Mouse (Mus musculus) midbrain, embryonic 14.5 days (tissue): ENCODE measurements around the gene Grb10. TPM values are rescaled to one million over a fixed set of nuclear protein-coding genes. Genes with fewer than 3 reads are reported as not detected.

Experiments used
- ATAC-seq: fragments of 200-750 bp; cut with Nextera tagmentation; 2 replicates; pipeline ENCODE4 v1.8.0; 2017; ENCODE audit warnings: moderate number of reproducible peaks, moderate library complexity; ENCODE audit not compliant: low FRiP score, low TSS enrichment
- DNase-seq: peaks from one replicate; pipeline ENCODE4 v3.0.0-alpha.2; 2015
- H3K27ac ChIP-seq: fragments of 300-500 bp; sonication (generic); replicated peaks from 2 replicates; pipeline ENCODE4 v1.5.1; 2014; ENCODE audit warnings: mild to moderate bottlenecking, low read depth, low read length, moderate library complexity
- H3K27me3 ChIP-seq: fragments of 300-500 bp; sonication (generic); 2 replicates; pipeline ENCODE4 v1.6.1; 2014; ENCODE audit warnings: low read length, control low read depth, mixed read lengths; ENCODE audit not compliant: control insufficient read depth, insufficient read depth
- H3K36me3 ChIP-seq: fragments of 300-500 bp; sonication (generic); 2 replicates; pipeline ENCODE4 v1.6.1; 2014; ENCODE audit warnings: low read length, control low read depth; ENCODE audit not compliant: control insufficient read depth, insufficient read depth
- H3K4me1 ChIP-seq: fragments of 300-500 bp; sonication (generic); 2 replicates; pipeline ENCODE4 v1.6.1; 2014; ENCODE audit warnings: mild to moderate bottlenecking, antibody characterized with exemption, low read length, control low read depth; ENCODE audit not compliant: control insufficient read depth, insufficient read depth
- H3K4me2 ChIP-seq: fragments of 300-500 bp; sonication (generic); 2 replicates; pipeline ENCODE4 v1.6.1; 2014; ENCODE audit warnings: mild to moderate bottlenecking, low read length, moderate library complexity
- H3K4me3 ChIP-seq: fragments of 300-500 bp; sonication (generic); replicated peaks from 2 replicates; pipeline ENCODE4 v1.5.1; 2014; ENCODE audit warnings: low read depth, low read length
- H3K9ac ChIP-seq: fragments of 300-500 bp; sonication (generic); replicated peaks from 2 replicates; pipeline ENCODE4 v1.6.1; 2014; ENCODE audit warnings: mild to moderate bottlenecking, low read length, moderate library complexity
- H3K9me3 ChIP-seq: fragments of 300-500 bp; sonication (generic); 2 replicates; pipeline ENCODE4 v1.6.1; 2016; ENCODE audit warnings: low read length, control low read depth, mixed read lengths; ENCODE audit not compliant: control insufficient read depth
- WGBS: fragments of 180-500 bp; shearing (Covaris S2); extraction: QIAGEN DNeasy Blood & Tissue Kit; methylation state at CpG from one replicate; pipeline ENCODE4 v1.1.7; 2014; 5-methylcytosine and 5-hydroxymethylcytosine counted together
- polyA plus RNA-seq: library from polyadenylated mRNA; unstranded; fragments of >200 nt; fragmentation: Nextera tagmentation; extraction: Ambion mirVana; gene quantifications from 2 replicates; pipeline ENCODE4 v1.2.1, GENCODE M21; 2014

Gene Grb10
- polyA plus RNA-seq, 1 experiment from 2014 or later, result 45.1 TPM

DNA sequence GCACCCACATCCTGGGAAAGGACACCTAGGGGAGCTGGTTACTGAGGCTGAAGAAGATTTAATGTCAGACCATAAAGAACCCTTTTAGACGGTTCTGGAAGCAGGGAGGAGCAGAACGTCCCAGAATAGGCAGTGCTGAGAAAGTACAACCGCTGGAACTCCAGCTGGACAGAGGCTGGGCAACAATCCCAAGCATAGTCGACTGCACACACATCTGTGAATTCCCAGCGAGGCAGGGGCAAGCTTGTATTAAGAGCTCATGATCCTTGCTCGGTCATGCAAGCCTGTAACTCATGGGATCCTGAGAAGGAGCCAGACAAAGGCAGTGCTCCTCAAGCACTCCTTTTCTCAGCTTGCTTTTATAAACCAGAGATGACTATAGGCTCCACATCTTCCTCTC is 69.7 kb downstream of the Grb10 start:
- Histone ChIP-seq H3K9me3 (peaks cover 9% of the 10 kb centered on the region), H3K4me1 (0 out of 2 replicates have a peak, but pooled peaks cover 2% of the 10 kb centered on the region), H3K4me3 (no peak overlapping the region), H3K27me3 (no peaks in the 10 kb centered on the region), H3K9ac (no peak overlapping the region), H3K36me3 (0 out of 2 replicates have a peak, but pooled peaks cover 3% of the 10 kb centered on the region), H3K27ac (0 out of 2 replicates have a peak overlapping the region, but pooled peaks have one; percentile 17), H3K4me2 (no peak overlapping the region)
- WGBS, result 32% methylated on average over 6 of the region's 6 CpGs
- ATAC-seq, result no peak
- no peak for DNase-seq

GRCm38 (mm10) chr11:11967519-11967918 is 71.0 kb downstream of the Grb10 start:
- Histone ChIP-seq H3K4me1 (peaks cover 2% of the 10 kb centered on the region; the same call in 1 of the 2 replicates), H3K9me3 (peaks cover 9% of the 10 kb centered on the region), H3K4me2 (no peak overlapping the region), H3K36me3 (0 out of 2 replicates have a peak, but pooled peaks cover 3% of the 10 kb centered on the region), H3K27me3 (no peaks in the 10 kb centered on the region), H3K4me3 (no peak overlapping the region), H3K27ac (no peak overlapping the region), H3K9ac (no peak overlapping the region)
- WGBS, result 89% methylated on average over 8 of the region's 8 CpGs
- ATAC-seq, result no peak
- no peak for DNase-seq

GRCm38 (mm10) chr11:11966220-11966619 is 72.3 kb downstream of the Grb10 start:
- Histone ChIP-seq H3K27me3 (no peaks in the 10 kb centered on the region), H3K9ac (no peak overlapping the region), H3K4me3 (no peak overlapping the region), H3K4me2 (no peak overlapping the region), H3K9me3 (peaks cover 5% of the 10 kb centered on the region), H3K36me3 (0 out of 2 replicates have a peak, but pooled peaks cover 3% of the 10 kb centered on the region), H3K27ac (no peak overlapping the region), H3K4me1 (peaks cover 2% of the 10 kb centered on the region; the same call in 1 of the 2 replicates)
- DNase-seq (no peak), ATAC-seq (no peak)
- 94% methylated on average over 3 of the region's 3 CpGs for WGBS

DNA sequence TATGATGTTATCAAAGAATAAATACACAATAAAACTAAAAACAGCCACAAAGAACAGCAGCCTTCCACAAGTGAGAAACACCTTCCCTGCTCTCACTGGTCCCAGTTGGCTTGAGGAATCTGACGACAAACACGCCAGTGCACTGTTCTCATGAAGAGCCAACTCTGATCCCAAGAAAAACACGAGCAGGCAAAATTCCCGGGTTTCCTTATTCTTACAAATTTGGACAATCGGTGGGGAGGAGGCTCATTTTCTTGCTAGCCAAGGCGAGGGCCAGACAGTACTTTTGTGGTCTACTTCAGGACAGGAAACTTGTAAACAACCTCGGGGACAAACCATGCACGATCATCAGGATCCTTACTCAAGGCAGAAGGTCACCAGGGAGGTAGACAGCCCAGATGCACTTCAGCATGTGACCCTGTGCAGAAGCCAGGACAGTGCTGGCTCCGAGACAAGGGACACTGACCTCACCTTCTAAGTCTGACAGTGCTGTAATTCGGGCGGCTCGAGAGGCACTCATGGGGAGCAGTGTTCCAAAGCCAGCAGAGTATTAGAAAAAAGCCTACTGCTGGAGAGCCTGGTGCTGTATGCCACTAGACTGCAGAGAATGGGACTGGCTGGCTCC is 72.9 kb downstream of the Grb10 start:
- no peak for DNase-seq
- Histone ChIP-seq H3K9ac (no peak overlapping the region), H3K4me1 (peaks cover 2% of the 10 kb centered on the region; the same call in 1 of the 2 replicates), H3K4me2 (no peak overlapping the region), H3K36me3 (0 out of 2 replicates have a peak, but pooled peaks cover 3% of the 10 kb centered on the region), H3K9me3 (no peaks in the 10 kb centered on the region), H3K27me3 (no peaks in the 10 kb centered on the region), H3K27ac (no peak overlapping the region), H3K4me3 (no peak overlapping the region)
- 91% methylated on average over 12 of the region's 12 CpGs for WGBS
- no peak for ATAC-seq

DNA sequence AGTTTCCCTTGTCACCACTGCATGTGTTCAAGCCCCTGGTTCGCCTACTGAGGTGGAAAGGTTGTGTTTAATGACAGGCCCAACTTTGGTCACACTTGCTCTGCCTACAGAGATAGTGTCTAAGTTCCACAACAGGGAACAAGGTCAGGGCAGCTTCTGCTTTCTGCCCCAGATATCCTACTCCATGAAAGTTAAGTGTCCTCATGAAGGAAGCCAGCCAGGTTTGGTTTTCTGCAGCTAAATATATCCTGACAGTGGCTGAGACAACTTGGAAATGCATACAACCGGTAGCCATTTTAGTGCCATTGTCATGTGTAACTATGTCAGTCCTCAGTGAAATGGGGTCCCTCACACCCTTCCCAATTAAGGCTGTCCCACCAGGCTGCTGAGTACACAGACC is 73.8 kb downstream of the Grb10 start:
- no peak overlapping the region for H3K4me2 ChIP-seq
- H3K27me3 ChIP-seq, result no peaks in the 10 kb centered on the region
- no peaks in the 10 kb centered on the region for H3K9me3 ChIP-seq
- WGBS, result 96% methylated on average over 2 of the region's 2 CpGs
- no peak overlapping the region for H3K4me3 ChIP-seq
- H3K9ac ChIP-seq, result no peak overlapping the region
- no peak overlapping the region for H3K27ac ChIP-seq
- H3K4me1 ChIP-seq, result peaks cover 2% of the 10 kb centered on the region; the same call in 1 of the 2 replicates
- no peaks in the 10 kb centered on the region for H3K36me3 ChIP-seq
- DNase-seq (no peak), ATAC-seq (no peak)

DNA sequence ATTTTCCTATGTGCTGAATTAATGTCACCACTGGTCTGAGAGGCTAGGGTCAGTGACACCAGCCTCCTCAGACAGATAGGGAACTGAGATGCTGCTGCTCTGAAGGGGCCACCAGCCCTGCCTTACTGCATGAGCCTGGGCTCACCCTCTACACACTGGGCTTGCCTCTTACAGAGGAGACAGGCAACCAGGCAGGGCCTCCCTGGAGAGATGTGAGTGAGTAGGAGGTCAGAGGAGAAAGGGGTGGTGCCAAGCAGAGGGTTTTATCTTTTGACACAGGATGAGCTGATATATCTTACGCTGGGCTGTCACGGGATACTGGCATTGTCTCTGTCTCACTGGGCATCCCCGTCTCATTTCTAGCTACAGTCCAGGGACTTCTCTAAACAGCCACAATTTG is 74.9 kb downstream of the Grb10 start:
- Histone ChIP-seq H3K4me1 (no peaks in the 10 kb centered on the region; the same call in 1 of the 2 replicates), H3K9me3 (no peaks in the 10 kb centered on the region), H3K36me3 (no peaks in the 10 kb centered on the region), H3K27ac (0 out of 2 replicates have a peak overlapping the region, but pooled peaks have one; percentile 26), H3K4me2 (no peak overlapping the region), H3K9ac (no peak overlapping the region), H3K27me3 (no peaks in the 10 kb centered on the region), H3K4me3 (no peak overlapping the region)
- ATAC-seq (no peak), DNase-seq (no peak)
- WGBS, result 67% methylated on average over 3 of the region's 3 CpGs

DNA sequence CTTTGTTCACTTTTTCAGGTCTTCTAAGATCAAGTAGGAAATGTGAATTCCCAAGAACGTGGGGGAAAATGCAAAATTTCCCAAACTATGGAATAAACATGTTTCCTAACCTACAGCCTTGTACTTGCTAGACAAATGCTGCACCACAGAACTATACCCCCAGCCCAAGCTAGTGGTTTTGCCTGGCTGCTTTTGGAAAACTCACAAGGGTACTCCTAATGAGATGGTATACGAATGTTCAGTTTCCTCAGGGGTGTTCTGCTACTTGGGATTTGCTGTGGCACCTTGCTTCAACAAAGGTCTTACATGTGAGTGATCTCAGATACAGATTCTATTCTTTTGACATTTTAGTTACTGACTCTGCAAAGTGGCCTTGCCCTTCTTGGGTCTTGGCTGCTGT is 75.4 kb downstream of the Grb10 start:
- no peaks in the 10 kb centered on the region; the same call in 1 of the 2 replicates for H3K4me1 ChIP-seq
- no peak overlapping the region for H3K4me3 ChIP-seq
- H3K9me3 ChIP-seq, result no peaks in the 10 kb centered on the region
- DNase-seq (no peak), ATAC-seq (no peak)
- H3K36me3 ChIP-seq, result no peaks in the 10 kb centered on the region
- 70% methylated on average over 2 of the region's 2 CpGs for WGBS
- no peak overlapping the region for H3K4me2 ChIP-seq
- H3K9ac ChIP-seq, result no peak overlapping the region
- H3K27ac ChIP-seq, result no peak overlapping the region
- no peaks in the 10 kb centered on the region for H3K27me3 ChIP-seq

- Histone ChIP-seq H3K36me3 (no peaks in the 10 kb centered on the region), H3K9me3 (no peaks in the 10 kb centered on the region), H3K4me2 (no peak overlapping the region), H3K4me1 (no peaks in the 10 kb centered on the region; the same call in 1 of the 2 replicates), H3K27me3 (no peaks in the 10 kb centered on the region), H3K27ac (no peak overlapping the region), H3K4me3 (no peak overlapping the region), H3K9ac (no peak overlapping the region)
- ATAC-seq, result 0 out of 2 replicates have a peak, but pooled peaks have one; percentile 24
- 13% methylated on average over 5 of the region's 5 CpGs for WGBS
- DNase-seq, result peak; percentile 42
Measured at GRCm38 (mm10) chr11:11962629-11962954, 75.9 kb downstream of the Grb10 start.
